Mouse (Mus musculus) hindlimb bud, embryonic 11.5 days (tissue): Measurements from ENCODE around the gene Zfp524.

ENCODE experiments used
- DNase-seq: peaks from one replicate; pipeline ENCODE4 v3.0.0-alpha.2; 2012; ENCODE audit warnings: low read depth, low spot score; ENCODE audit errors: extremely low spot score

Gene Zfp524

DNA sequence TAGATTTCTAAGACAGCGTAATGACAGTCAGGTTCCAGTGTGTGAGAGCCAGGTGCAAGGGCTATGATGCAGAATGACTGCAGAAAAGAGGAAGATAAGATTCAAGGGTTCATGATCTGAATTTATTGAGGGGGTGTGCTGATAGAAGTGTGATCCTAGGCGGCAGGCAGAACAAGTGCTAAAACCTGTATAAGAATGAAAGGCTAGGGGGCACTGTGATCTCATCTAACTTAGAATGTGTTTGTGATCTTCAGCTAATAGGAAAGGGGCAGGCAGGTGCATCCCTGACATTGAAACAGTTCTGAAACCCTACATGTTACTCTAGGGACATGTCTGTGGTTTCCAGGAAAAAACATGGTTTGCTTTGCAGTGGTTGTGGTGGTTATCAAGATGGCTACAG, 31.9 kb downstream of the Zfp524 start:
- DNase-seq, result no peak

DNA sequence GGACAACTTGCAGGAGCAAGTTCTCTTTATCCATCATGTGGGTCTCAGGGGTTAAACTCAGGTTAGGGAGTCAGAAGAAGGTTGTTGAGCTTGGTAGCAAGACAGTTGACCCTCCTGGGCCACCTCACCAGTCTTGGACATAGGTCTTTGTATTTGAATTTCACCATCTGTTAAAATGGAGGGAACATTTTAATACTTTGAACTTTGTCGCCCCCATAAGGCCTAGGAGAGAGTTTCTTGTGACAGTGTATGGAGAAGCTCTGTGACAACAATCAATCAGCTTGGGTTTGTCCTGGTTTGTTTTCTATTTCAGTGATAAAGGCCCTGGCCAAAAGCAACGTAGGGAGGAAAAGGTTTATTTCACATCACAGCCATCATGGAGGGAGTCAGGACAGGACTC, 33.1 kb downstream of the Zfp524 start:
- no peak for DNase-seq

DNA sequence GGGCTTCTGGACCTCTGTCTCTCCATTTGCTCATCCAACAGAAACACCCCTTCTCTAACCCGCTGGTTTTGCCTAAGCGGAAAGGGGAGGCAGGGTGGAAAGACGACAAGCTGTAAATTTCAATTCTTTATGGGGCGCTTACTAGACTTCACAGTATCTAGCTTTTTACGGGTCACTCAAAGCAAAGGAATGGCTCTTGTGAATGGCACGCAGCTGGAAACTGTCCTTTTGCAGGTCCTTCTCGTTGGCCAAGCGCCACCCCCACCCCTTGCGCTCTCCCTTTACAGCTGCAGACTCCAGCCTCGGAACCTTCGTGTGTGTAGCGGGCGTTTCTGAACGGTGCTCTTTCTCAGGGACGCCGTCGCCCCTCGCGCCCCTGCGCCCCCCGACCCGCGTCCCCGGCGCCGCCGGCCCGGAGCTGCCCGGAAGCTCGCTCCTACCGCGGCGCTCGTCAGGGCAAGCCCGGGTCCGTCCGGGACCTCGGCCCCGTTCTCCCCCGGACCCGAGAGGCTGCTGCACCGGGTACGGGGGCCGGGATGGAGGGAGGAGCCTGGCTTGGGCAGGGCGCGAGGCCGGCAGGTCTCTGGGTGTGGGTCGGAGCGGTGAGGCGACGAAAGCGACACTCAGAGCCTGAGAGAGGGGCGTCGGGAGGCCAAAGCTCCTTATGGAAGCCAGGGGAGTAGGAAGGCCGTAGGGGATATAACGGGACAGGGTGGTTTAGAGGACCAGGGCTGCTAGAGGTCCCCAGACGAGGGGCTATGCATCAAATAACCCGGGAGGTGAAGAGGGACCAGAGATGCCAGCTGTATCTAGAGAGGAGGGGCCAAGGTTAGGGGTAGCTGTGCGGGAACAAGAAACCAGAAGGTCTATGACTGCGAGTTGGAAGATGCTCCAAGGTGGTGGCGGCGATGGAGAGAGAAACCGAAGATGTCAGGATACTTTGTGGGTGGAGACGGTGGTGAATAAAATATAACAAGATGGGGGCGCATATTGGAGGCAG, 37.3 kb downstream of the Zfp524 start, which contains the start of gene Zfp580:
Gene Zfp580 (plus strand): TSS at position 346 of the 1,000 bp plus-strand sequence.
- DNase-seq, result no peak

DNA sequence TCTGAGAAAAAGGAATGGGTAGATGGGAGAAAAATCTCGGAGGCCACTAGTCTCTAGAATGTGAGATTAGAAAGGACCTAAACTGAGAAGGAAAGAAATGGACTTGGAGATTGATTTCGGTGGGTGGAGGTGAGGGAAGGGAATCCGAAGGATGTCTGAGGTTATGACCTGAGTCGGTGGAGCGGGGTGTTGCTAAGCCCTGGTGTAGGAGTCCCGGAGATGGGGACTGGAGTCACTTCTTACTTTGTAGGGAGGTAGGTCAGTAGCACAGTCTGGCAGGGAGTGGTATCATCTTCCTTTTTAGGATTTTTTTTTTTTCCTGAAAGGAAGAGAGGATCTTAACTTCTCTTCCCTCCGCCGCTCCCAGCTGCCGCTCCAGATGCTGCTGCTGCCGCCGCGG, 38.2 kb downstream of the Zfp524 start:
- DNase-seq, result no peak

DNA sequence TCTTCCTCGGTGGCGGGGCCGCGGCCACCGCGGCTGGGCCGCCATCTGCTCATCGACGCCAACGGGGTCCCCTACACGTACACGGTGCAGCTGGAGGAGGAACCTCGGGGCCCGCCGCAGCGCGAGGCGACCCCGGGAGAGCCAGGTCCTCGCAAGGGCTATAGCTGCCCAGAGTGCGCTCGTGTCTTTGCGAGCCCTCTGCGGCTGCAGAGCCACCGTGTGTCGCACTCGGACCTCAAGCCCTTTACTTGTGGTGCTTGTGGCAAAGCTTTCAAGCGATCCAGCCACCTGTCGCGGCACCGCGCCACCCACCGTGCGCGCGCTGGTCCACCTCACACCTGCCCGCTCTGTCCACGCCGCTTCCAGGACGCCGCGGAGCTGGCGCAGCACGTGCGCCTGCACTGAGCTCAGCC, 38.7 kb downstream of the Zfp524 start:
- DNase-seq, result no peak

DNA sequence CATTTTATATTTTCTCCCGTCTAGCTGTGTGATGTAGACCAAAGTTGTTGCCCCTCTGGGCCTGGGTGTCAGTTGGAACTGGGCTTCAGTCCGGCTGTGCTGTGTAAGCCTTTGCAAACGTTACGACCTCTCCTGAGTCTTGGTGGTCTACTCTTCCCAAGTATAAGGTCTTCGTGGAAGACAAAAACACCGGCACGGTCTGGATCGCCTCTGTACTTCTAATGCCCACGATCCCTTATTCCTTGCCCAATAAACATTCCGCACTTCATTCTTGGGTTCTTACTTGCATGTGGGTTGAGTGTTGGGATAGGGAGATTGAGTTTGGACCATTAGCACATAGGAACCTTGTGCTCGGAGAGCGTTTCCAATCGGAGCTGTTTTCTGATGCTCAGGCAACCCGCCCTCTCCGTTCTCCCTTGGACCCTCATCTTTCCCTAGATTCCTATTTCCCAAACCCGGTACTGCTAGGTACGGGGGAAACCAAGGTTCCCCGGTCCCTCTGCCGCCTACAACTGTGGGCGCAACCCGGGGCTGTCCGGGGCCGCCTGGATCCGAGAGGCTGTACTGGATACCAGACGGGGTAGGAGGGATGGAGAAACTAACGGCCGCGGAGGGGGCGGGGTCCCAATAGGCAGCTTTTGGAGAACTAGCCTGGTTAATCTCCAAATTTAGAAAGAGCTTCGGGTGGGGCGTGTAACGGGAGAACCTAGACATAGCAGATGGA, 39.4 kb downstream of the Zfp524 start:
- DNase-seq, result no peak

DNA sequence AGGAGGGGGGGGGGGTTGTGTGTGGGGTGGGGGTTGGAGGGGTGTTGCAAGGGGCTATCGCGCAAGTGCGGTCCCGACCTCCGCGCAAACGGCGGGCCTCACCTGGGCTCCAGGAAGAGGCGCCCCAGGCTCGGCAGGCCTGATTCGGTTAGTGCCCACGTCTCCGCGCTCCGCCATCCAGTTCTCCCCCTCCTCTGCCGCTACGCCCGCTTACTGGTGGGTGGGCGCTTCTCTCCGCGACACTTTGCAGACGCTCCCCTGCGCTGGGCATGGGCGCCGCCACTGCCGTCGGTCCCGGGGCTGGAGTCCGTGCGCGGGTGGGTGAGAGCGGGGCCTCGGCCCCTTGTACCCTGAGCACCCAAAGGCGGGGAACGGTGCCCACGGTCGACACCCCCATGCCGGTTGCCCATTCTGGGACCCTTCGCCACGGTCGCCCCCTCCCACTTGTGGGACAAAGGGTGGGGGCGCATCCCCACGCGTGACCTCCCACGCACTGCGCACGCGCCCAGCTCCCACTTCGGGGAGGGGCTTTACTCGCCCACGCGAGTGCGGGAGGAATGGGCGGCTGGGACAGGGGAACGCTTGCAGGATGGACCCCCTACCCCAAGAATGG, 42.5 kb downstream of the Zfp524 start:
- DNase-seq, result no peak

DNA sequence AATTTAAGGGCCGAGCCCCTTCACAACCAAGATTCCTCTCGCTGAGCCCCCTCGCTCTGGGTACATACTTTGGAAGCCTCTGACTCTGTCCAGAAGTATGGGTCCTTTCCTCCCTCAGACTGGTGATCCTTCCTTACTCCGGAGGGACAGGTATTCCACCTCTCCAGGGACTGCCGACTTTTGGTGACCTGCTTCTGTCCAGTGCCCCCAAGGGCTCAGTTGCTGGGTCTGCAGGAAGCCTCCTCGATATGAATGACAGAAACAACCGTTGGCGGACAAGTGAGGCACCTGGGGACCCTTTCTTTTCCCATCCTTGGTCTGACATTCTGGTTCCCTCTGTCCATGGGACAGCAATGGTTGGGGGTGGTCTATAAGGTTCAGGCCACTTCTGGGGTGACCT, 43.2 kb downstream of the Zfp524 start:
- no peak for DNase-seq

DNA sequence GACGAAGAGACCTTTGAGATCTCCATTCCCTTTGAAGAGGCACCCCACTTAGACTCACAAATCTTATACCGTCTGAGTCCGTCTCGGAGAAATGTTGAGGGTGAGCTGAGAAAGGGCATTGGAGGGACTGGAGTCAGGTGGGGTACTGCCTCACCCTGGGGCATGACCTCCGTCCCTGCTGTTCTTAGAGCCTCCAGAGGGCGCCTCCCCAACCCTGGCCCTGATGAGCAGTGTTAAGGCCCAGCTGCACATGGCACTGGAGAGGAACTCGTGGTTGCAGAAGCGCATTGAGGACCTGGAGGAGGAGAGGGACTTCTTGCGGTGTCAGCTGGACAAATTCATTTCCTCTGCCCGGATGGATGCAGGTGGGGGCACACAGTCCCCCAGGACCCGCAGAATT, 43.6 kb downstream of the Zfp524 start:
- DNase-seq, result no peak

DNA sequence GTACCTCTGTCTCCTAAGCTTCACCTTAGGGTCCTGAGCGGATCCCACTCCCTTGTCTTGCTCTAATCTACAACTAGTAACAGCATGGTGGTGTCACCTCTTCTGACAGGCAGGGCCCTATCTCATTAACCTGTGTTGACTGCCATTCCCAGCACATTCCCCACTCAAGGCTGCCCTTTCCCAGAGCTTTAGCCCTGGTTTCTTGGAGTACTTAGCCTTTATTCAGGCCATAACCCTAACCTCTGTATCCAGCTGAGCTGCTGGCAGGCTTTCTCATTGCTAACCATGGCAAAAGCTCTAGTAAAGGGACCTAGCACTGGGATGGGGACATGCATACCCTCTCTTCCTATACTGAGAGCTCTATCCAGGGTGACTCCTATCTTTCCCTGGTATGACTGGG, 44.4 kb downstream of the Zfp524 start:
- DNase-seq, result no peak

DNA sequence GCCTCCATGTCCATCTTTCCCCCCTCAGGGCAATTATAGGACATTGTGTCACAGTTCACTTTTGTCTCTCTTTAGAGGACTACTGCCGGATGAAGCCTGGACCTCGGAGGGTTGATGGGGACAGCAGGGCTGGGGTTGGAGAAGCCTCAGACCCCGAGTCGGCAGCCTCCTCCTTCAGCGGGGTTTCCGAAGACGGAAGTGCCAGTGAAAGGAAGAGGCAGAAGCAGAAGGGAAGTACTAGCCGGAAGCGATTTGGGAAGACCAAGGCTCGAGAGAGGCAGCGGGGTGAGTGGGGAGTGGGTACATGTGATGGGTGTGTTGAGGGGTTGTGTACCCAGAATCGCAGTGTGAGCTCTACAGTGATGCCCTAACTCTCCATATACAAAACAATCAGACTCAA, 45.2 kb downstream of the Zfp524 start:
- DNase-seq, result no peak

DNA sequence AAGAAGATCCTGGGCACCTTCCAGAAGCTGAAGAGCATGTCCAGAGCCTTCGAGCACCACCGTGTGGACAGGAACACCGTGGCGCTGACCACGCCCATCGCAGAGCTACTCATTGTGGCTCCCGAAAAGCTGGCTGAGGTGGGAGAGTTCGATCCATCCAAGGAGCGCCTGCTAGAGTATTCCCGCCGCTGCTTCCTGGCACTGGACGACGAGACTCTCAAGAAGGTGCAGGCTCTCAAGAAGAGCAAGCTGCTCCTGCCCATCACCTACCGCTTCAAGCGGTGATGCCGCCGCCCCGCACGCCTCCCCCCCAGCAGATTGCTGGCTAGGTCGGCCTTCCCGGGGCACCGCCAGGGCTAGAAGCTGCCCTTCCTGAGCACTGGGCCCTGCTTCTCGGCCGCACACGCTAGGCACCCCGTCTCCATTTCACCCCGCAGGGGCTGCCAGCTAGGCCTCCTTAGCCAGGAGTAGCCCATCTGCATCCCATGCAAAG, 46.1 kb downstream of the Zfp524 start:
- no peak for DNase-seq

DNA sequence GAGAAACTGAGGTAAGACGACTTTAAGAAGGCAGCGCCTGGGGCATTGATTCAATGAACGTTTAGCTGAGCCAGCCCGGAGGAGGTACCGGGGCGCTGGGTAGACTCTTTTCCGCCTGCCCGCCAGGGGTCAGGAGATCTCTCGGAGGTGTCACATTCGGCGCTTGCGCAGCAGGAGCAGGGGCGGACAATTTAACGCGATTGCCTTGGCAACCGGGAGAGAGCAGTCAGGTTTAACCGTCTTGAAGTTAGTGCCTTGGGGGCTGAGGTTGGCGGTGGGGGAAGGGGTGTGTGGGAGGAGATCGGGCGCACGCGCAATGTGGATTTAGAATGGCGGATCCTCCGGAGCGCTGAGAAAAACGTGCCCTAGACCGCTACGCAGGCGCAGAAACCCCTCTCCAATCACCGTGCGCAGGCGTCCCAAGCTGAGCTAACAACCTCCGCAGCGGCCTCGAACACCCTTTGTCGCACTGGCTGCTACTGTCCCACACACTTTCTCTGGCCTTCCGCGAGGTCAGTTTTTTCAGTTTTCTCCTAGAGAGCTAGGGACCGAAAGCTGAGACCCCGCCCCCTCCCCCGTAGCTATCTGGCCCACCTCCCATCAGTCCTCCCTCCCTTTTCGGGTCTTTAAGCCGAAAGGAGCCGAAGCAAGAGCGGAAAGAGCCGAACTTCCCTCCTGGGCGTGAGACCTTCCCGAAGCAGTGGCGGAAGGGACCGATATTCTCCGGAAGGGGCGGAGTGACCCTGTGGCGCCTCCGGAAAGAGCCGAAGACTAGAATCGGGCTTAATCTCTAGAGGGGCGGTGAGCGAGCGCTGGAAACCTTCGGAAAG, 46.9 kb downstream of the Zfp524 start:
- peak; percentile 99 for DNase-seq

DNA sequence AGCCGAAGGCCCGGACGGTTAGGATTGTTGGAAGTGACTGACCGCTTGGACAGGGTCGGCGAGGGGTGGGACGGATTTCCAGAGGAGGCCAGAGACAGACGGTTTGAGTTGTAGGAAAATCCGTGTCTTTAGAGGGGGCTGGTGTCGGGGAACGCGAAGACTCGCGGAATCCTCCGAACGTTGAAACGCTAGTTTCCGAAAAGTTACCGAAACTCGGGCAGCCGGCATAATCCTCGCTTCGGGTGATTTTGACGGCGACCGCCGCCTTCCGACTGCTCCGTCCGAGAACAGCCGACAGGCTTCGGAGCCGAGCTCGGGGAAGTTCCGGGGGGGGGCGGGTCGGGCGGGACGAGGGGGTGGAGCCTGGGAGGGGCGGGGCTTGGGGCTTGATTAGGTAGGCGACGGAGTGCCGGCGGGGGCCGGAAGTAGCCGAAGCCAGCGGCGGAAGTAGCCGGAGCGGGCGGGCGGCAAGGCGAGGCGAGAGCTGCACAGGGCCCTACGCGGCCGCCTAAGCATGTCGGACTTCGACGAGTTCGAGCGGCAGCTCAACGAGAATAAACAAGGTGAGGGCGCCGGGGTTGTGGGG, 47.7 kb downstream of the Zfp524 start, which contains the start of gene U2af2:
Gene U2af2 (plus strand): TSS at position 370 of the 586 bp plus-strand sequence.
- DNase-seq, result no peak

DNA sequence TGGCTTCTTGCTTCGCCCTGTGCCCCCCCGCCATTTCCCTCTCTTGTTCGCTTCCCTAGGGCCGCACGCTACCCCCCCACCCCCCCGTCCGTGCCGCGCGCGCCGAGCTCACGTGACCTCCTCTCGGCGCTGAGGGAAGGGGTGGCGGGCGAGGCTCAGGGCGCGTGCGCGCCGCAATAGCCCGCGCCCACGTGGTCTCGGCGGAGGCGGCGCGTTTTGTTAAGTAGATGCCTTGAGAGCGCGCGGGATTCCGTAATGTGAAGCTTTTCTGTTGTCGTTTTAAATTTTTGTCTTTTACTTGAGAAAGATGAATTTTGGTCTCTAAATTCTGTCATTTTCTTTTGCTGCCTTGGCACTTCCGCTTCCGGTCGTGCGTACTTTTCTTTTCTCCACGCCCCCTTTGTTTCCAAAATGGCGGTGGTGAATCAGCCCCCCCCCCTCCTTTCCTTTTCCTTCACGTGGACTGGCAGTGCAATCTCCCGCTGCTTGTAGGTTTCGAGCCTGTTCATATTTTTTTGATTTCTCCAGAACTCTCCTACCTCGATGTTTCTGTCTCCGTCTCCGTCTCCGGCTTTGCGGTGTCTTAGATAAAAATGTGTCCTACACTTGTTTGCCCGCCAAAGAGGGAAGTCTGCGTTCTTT, 48.3 kb downstream of the Zfp524 start:
- peak; percentile 82 for DNase-seq

DNA sequence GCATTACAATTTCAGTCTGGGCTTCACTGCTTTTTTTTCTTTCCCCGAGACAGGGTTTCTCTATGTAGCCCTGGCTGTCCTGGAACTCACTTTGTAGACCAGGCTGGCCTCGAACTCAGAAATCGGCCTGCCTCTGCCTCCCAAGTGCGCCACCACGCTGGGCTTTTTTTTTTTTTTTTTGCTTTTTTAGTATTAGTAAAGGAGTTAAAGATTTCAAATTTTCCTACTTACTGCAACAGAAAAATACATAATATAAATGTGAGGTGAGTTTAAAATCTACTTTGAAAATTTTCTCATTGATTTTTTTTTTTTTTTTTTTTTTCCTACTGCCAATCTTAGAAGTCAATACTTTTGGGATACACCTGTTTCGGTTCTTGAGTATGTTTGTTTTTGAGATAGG, 50.7 kb downstream of the Zfp524 start:
- no peak for DNase-seq
